Mouse (Mus musculus) activated CD4-positive, CD25-positive, alpha-beta regulatory T cell, adult 9 weeks (primary cell): ENCODE results near the gene Cd209c. TPM values are rescaled to one million over a fixed set of nuclear protein-coding genes. Genes with fewer than 3 reads are reported as not detected.

Experiments
- polyA plus RNA-seq: library from polyadenylated mRNA; unstranded; fragments of 100-300 nt; shearing (Covaris generic); gene quantifications from one replicate; pipeline ENCODE4 v1.2.1, GENCODE M21; 2017

Cd209c gene
- 0.40 TPM for polyA plus RNA-seq

GRCm38 (mm10) chr8:3954646-3955045 lies at the start of gene Cd209c:
Cd209c (minus strand) TSS chr8:3954746.

GRCm38 (mm10) chr8:3926744-3927143 lies 27.8 kb downstream of the Cd209c start, which contains the start of gene Cd209b:
Cd209b (minus strand) TSS chr8:3926844.

Other genes starting within 250 kb of the Cd209c start
- not detected for gene Clec4g, start 234.1 kb downstream of the Cd209c start, polyA plus RNA-seq
- not detected for gene Cd209a, start 205.8 kb downstream of the Cd209c start, polyA plus RNA-seq
- not detected for gene Cd209e, start 100.4 kb downstream of the Cd209c start, polyA plus RNA-seq
- not detected for gene Cd209d, start 76.2 kb downstream of the Cd209c start, polyA plus RNA-seq
- gene Cd209b, start 27.9 kb downstream of the Cd209c start, polyA plus RNA-seq: not detected
- gene Cd209f, start 151.1 kb upstream of the Cd209c start, polyA plus RNA-seq: not detected
- gene Cd209g, start 179.4 kb upstream of the Cd209c start, polyA plus RNA-seq: 0.07 TPM
- gene Evi5l, start 211.8 kb upstream of the Cd209c start, polyA plus RNA-seq: 12.7 TPM